Mouse (Mus musculus) thymus, postnatal 25 days (tissue): ENCODE data around the gene Cxadr.
A peak's percentile ranks its signal among the peaks of the same experiment; 100 is the strongest.

Experiments used
- DNase-seq: peaks from one replicate; pipeline ENCODE4 v3.0.0; 2022

Cxadr gene

GRCm38 (mm10) chr16:78301183-78301830 is at the start of gene Cxadr:
Cxadr (plus strand) TSS chr16:78301489.
- peak; percentile 74 for DNase-seq

- no peak for DNase-seq
Measured at GRCm38 (mm10) chr16:78258989-78259388, 42.3 kb upstream of the Cxadr start.

- no peak for DNase-seq
Measured at GRCm38 (mm10) chr16:78260070-78260879, 41.0 kb upstream of the Cxadr start.

GRCm38 (mm10) chr16:78261520-78261919 is 39.8 kb upstream of the Cxadr start:
- no peak for DNase-seq

- no peak for DNase-seq
Measured at GRCm38 (mm10) chr16:78264442-78265150, 36.7 kb upstream of the Cxadr start.

- peak; percentile 23 for DNase-seq
Measured at GRCm38 (mm10) chr16:78265151-78265590, 36.1 kb upstream of the Cxadr start.

GRCm38 (mm10) chr16:78265826-78266225 is 35.5 kb upstream of the Cxadr start:
- no peak for DNase-seq

GRCm38 (mm10) chr16:78267453-78267852 is 33.8 kb upstream of the Cxadr start:
- DNase-seq: no peak

- no peak for DNase-seq
Measured at GRCm38 (mm10) chr16:78268167-78268566, 33.1 kb upstream of the Cxadr start.

GRCm38 (mm10) chr16:78274825-78275455 is 26.3 kb upstream of the Cxadr start:
- DNase-seq: no peak

GRCm38 (mm10) chr16:78277567-78277966 is 23.7 kb upstream of the Cxadr start:
- no peak for DNase-seq

- no peak for DNase-seq
Measured at GRCm38 (mm10) chr16:78280093-78280881, 21.0 kb upstream of the Cxadr start.

- no peak for DNase-seq
Measured at GRCm38 (mm10) chr16:78283231-78283630, 18.1 kb upstream of the Cxadr start.

GRCm38 (mm10) chr16:78294051-78294450 is 7.2 kb upstream of the Cxadr start:
- no peak for DNase-seq

- DNase-seq: peak; percentile 41
Measured at GRCm38 (mm10) chr16:78294606-78295275, 6.5 kb upstream of the Cxadr start.

- no peak for DNase-seq
Measured at GRCm38 (mm10) chr16:78295601-78296000, 5.7 kb upstream of the Cxadr start.

- DNase-seq: no peak
Measured at GRCm38 (mm10) chr16:78296114-78296513, 5.2 kb upstream of the Cxadr start.

- DNase-seq: peak; percentile 33
Measured at GRCm38 (mm10) chr16:78301831-78302677, 765 bp downstream of the Cxadr start.

GRCm38 (mm10) chr16:78302678-78303050 is 1.4 kb downstream of the Cxadr start:
- no peak for DNase-seq

- no peak for DNase-seq
Measured at GRCm38 (mm10) chr16:78305606-78306100, 4.4 kb downstream of the Cxadr start.

GRCm38 (mm10) chr16:78306606-78307005 is 5.3 kb downstream of the Cxadr start:
- no peak for DNase-seq
